Mouse (Mus musculus): ENCODE measurements at regions not wholly inside any gene's neighbourhood (a gene's known extent, or its start where the extent isn't known, plus 50 kb on each side); places are given as distances from the start of the nearest gene placed in this dataset.

DNA sequence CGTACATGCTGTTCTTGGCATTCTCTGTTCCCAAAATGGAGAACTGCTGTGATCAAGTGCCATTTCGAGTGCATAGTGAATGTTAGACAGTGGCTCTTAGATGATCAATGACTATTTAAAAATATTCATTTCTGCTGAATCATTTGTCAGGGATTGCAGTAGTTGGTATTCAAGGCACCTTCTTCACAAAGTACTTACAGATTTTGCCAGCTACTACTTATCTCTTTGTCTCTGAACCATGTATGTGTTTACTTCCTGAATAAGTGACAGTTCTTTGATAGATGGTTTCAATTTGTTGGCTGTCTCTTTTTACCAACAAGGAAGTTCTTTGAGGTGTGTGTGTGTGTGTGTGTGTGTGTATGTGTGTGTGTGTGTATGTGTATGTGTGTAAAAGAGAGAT is 187.3 kb downstream of the Car2 start:
- no peak for TF ChIP-seq CTCF (IDR thresholded peaks at IDR 0.05; ENCODE audit: insufficient read depth, low read length)
- no peak for TF ChIP-seq POLR2A (IDR thresholded peaks at IDR 0.05; ENCODE audit: borderline replicate concordance, extremely low read depth, low read depth, low read length)

Data from lung, adult 2 months (tissue).